Mouse (Mus musculus) midbrain, embryonic 10.5 days (tissue): Measurements from ENCODE around the gene Phf11d. TPM values are rescaled to one million over a fixed set of nuclear protein-coding genes. Genes with fewer than 3 reads are reported as not detected.
"Not testable (repeated sequence)": the region's sequence is repeated elsewhere in the genome, so short reads cannot be mapped to it uniquely, and the experiment has no call there.

Experiments used
- DNase-seq: peaks from one replicate; pipeline ENCODE4 v3.0.0-alpha.2; 2017; ENCODE audit warnings: low spot score
- H3K27ac ChIP-seq: fragments of 300-500 bp; sonication (generic); replicated peaks from 2 replicates; pipeline ENCODE4 v1.5.1; 2016; ENCODE audit warnings: mild to moderate bottlenecking
- H3K27me3 ChIP-seq: fragments of 300-500 bp; sonication (generic); 2 replicates; pipeline ENCODE4 v1.6.1; 2016; ENCODE audit warnings: low read depth, mild to moderate bottlenecking; ENCODE audit not compliant: poor library complexity, severe bottlenecking
- H3K36me3 ChIP-seq: fragments of 300-500 bp; sonication (generic); 2 replicates; pipeline ENCODE4 v1.6.1; 2016; ENCODE audit warnings: mild to moderate bottlenecking, moderate library complexity
- H3K4me1 ChIP-seq: fragments of 300-500 bp; sonication (generic); 2 replicates; pipeline ENCODE4 v1.6.1; 2016
- H3K4me3 ChIP-seq: fragments of 300-500 bp; sonication (generic); 2 replicates; pipeline ENCODE4 v1.5.1; 2016; ENCODE audit warnings: mild to moderate bottlenecking, moderate library complexity
- H3K9me3 ChIP-seq: fragments of 300-500 bp; sonication (generic); replicated peaks from 2 replicates; pipeline ENCODE4 v1.6.1; 2016; ENCODE audit warnings: mild to moderate bottlenecking
- WGBS: fragments of 180-500 bp; shearing (Covaris S2); methylation state at CpG from one replicate; pipeline ENCODE4 v1.1.7; 2016; 5-methylcytosine and 5-hydroxymethylcytosine counted together
- polyA plus RNA-seq: library from polyadenylated mRNA; unstranded; fragments of >200 nt; fragmentation: Nextera tagmentation; extraction: Ambion mirVana; gene quantifications from 2 replicates; pipeline ENCODE4 v1.2.1, GENCODE M21; 2016

Phf11d gene
- polyA plus RNA-seq, 1 experiment from 2014 or later, result 0.25 TPM

DNA sequence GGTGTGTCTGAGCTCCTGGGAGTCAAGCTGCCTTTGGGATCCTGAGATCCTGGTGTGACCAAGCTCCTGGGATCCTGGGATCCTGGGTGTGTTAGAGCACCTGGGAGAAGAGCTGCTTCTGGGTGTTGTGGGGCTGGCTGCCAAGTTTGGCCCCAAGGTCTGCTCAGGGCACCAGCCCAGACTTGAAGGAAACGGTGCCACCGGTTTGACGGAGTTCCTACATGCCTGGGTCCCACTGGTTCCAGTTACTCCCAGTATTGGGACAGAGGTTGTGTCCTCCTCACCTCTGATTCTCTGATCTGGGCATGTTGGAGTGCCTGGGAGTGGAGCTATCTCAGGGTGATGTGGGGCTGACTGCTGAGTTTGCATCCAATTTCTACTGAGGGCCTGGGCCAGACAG is 46.2 kb downstream of the Phf11d start:
- 89% methylated on average over 3 of the region's 3 CpGs for WGBS
- H3K36me3 ChIP-seq, H3K4me3 ChIP-seq, H3K27ac ChIP-seq, H3K4me1 ChIP-seq, H3K27me3 ChIP-seq, H3K9me3 ChIP-seq, DNase-seq: not testable (repeated sequence)

Other genes starting within 250 kb of the Phf11d start
- gene 1700129C05Rik, start 222.6 kb downstream of the Phf11d start, polyA plus RNA-seq, result not detected in 2 replicates
- gene Gm5142, start 186.7 kb downstream of the Phf11d start, polyA plus RNA-seq, result not detected in 2 replicates
- gene Rcbtb1, start 164.3 kb downstream of the Phf11d start, polyA plus RNA-seq, result 114 and 122 TPM in 2 replicates
- gene Gm6904, start 105.3 kb downstream of the Phf11d start, polyA plus RNA-seq, result not detected in 2 replicates
- gene Phf11a, start 67.9 kb downstream of the Phf11d start, polyA plus RNA-seq, result not detected in 2 replicates
- gene Phf11b, start 24.1 kb downstream of the Phf11d start, polyA plus RNA-seq, result 0.27 TPM in 1 of 2 replicates, not detected in the other
- gene Phf11c, start 29.9 kb upstream of the Phf11d start, polyA plus RNA-seq, result 0.67 TPM in 2 replicates
- gene Setdb2, start 75.4 kb upstream of the Phf11d start, polyA plus RNA-seq, result 10.9 and 12.4 TPM in 2 replicates
- gene Cab39l, start 75.5 kb upstream of the Phf11d start, polyA plus RNA-seq, result 38.9 and 44.2 TPM in 2 replicates
- 26.9 and 28.9 TPM in 2 replicates for gene Cdadc1, start 232.5 kb upstream of the Phf11d start, polyA plus RNA-seq